ENCODE assay signal across 22 mouse cellular contexts in genomic region chr10:19321781-19322180, GRCm38 (mm10). TPM values are rescaled to one million over a fixed set of nuclear protein-coding genes. Genes with fewer than 3 reads are reported as not detected.
A peak's percentile ranks its signal among the peaks of the same experiment; 100 is the strongest.
DNase-seq lines count a peak whose midpoint lies in the region; ATAC-seq and TF ChIP-seq lines count a peak whose summit lies in the region.
"Had no signal": no experiment of that assay in that cellular context is flagged by ENCODE, and none has a peak within 500 bp of the region (broad histone marks: within the 10 kb centered on the region; RNA-seq: fewer than 3 reads in every experiment).

No protein-coding gene starts in this region.

- H3K9me3 ChIP-seq in intestine, embryonic 15.5 days: no peaks in the 10 kb centered on the region
- no peaks in the 10 kb centered on the region for H3K9me3 ChIP-seq in hindbrain, embryonic 10.5 days
- H3K9me3 ChIP-seq: embryonic facial prominence, embryonic 13.5 days; heart, embryonic 15.5 days; hindbrain, embryonic 12.5 days; liver, embryonic 15.5 days; midbrain, embryonic 10.5 days had no signal

- H3K36me3 ChIP-seq in thymus, adult 2 months (ENCODE audit: control insufficient read depth, insufficient read depth, low read length): no peaks in the 10 kb centered on the region
- H3K36me3 ChIP-seq in intestine, embryonic 15.5 days: no peaks in the 10 kb centered on the region
- H3K36me3 ChIP-seq in hindbrain, embryonic 10.5 days: no peaks in the 10 kb centered on the region
- H3K36me3 ChIP-seq: embryonic facial prominence, embryonic 13.5 days; heart, embryonic 15.5 days; hindbrain, embryonic 12.5 days; liver, embryonic 15.5 days; midbrain, embryonic 10.5 days had no signal

- H3K27me3 ChIP-seq in thymus, adult 2 months (ENCODE audit: control insufficient read depth, insufficient read depth, low read length): no peaks in the 10 kb centered on the region
- H3K27me3 ChIP-seq in intestine, embryonic 15.5 days (replicated peaks): no peaks in the 10 kb centered on the region
- peaks cover 23% of the 10 kb centered on the region for H3K27me3 ChIP-seq in hindbrain, embryonic 10.5 days (ENCODE audit: insufficient read depth, poor library complexity, severe bottlenecking)
- H3K27me3 ChIP-seq: embryonic facial prominence, embryonic 13.5 days; heart, embryonic 15.5 days; liver, embryonic 15.5 days had no signal

- H3K27ac ChIP-seq in thymus, adult 2 months (ENCODE audit: control insufficient read depth, insufficient read depth, low read length): peak overlapping the region; percentile 88
- H3K27ac ChIP-seq in intestine, embryonic 15.5 days: no peak overlapping the region
- H3K27ac ChIP-seq in hindbrain, embryonic 10.5 days: no peak overlapping the region
- H3K27ac ChIP-seq: embryonic facial prominence, embryonic 13.5 days; heart, embryonic 15.5 days; hindbrain, embryonic 12.5 days; liver, embryonic 15.5 days; midbrain, embryonic 10.5 days; stomach, postnatal 0 days had no signal

- TF ChIP-seq POLR2A in thymus, adult 2 months (IDR thresholded peaks at IDR 0.05; ENCODE audit: control insufficient read depth, extremely low read depth, insufficient read depth, low read length, poor library complexity): 0 out of 2 replicates have a peak, but pooled peaks have one; percentile 57

- peak; percentile 94 for ATAC-seq in inflammation-experienced regulatory T-cells, adult 6 months
- ATAC-seq in intestine, embryonic 15.5 days: no peak
- ATAC-seq: forebrain, embryonic 16.5 days had no signal

- DNase-seq in CD4-positive helper T cell, adult 2 months (ENCODE audit: low read depth, low spot score): peak; percentile 84
- peak; percentile 76 for DNase-seq in CD4-positive, CD25-positive, alpha-beta regulatory T cell, adult 2 months (ENCODE audit: low read depth, low spot score)
- peak; percentile 81 for DNase-seq in thymus, adult 2 months
- no peak for DNase-seq in adrenal gland, adult 8-10 months
- no peak for DNase-seq in hindbrain, embryonic 10.5 days (ENCODE audit: low spot score)
- DNase-seq: cerebellum, adult 9-11 months; heart, adult 11 months; kidney, adult 18-20 months; kidney, postnatal 14 days; lung, postnatal 14 days had no signal

- TF ChIP-seq CTCF in thymus, adult 2 months (IDR thresholded peaks at IDR 0.05; ENCODE audit: borderline replicate concordance, control insufficient read depth, extremely low read depth, insufficient read depth, low read length, poor library complexity): 0 out of 2 replicates have a peak, but pooled peaks have one; percentile 13

- 13% methylated on average over 2 of the region's 2 CpGs for WGBS in thymus, adult 2 months
- 75% methylated on average over 2 of the region's 2 CpGs for WGBS in intestine, embryonic 15.5 days
- WGBS in hindbrain, embryonic 10.5 days: 87% methylated on average over 2 of the region's 2 CpGs

- peaks cover 15% of the 10 kb centered on the region for H3K4me1 ChIP-seq in thymus, adult 2 months (replicated peaks; ENCODE audit: control insufficient read depth, insufficient read depth, low read length)
- H3K4me1 ChIP-seq in intestine, embryonic 15.5 days (replicated peaks): no peaks in the 10 kb centered on the region
- 0 out of 2 replicates have a peak, but pooled peaks cover 8% of the 10 kb centered on the region for H3K4me1 ChIP-seq in hindbrain, embryonic 10.5 days (replicated peaks)
- H3K4me1 ChIP-seq: embryonic facial prominence, embryonic 13.5 days; heart, embryonic 15.5 days; hindbrain, embryonic 12.5 days; liver, embryonic 15.5 days had no signal

- no peak overlapping the region for H3K9ac ChIP-seq in intestine, embryonic 15.5 days
- H3K9ac ChIP-seq: embryonic facial prominence, embryonic 13.5 days; heart, embryonic 15.5 days; hindbrain, embryonic 12.5 days; liver, embryonic 15.5 days had no signal

- no peak overlapping the region for H3K4me2 ChIP-seq in intestine, embryonic 15.5 days (replicated peaks)
- H3K4me2 ChIP-seq: embryonic facial prominence, embryonic 13.5 days; heart, embryonic 15.5 days; hindbrain, embryonic 12.5 days; liver, embryonic 15.5 days had no signal

- peak overlapping the region; percentile 11 for H3K4me3 ChIP-seq in thymus, adult 2 months (ENCODE audit: control insufficient read depth, insufficient read depth, low read length)
- no peak overlapping the region for H3K4me3 ChIP-seq in intestine, embryonic 15.5 days (replicated peaks)
- no peak overlapping the region for H3K4me3 ChIP-seq in hindbrain, embryonic 10.5 days
- H3K4me3 ChIP-seq: embryonic facial prominence, embryonic 13.5 days; heart, embryonic 15.5 days; hindbrain, embryonic 12.5 days; liver, embryonic 15.5 days; midbrain, embryonic 10.5 days had no signal

RNA-seq across cellular contexts. Expression of gene Olig3, which starts 34.6 kb away (rescaled TPM):
- not detected for polyA plus RNA-seq in inflammation-experienced regulatory T-cells, adult 6 months (2017; shearing (Covaris generic))
- 3.9 and 4.3 TPM in 2 replicates for polyA plus RNA-seq in thymus, adult 2 months (2012; rRNA removed)
- total RNA-seq in adrenal gland, adult 8-10 months (2022): not detected
- polyA plus RNA-seq in intestine, embryonic 15.5 days (2015; fragmentation: Nextera tagmentation; extraction: Ambion mirVana): not detected in 2 replicates
- polyA plus RNA-seq in hindbrain, embryonic 10.5 days (2016; fragmentation: Nextera tagmentation; extraction: Ambion mirVana): 82.0 and 99.1 TPM in 2 replicates
- total RNA-seq: adrenal gland, postnatal 36 days; left cerebral cortex, postnatal 10 days had no signal
- polyA plus RNA-seq: heart, embryonic 15.5 days; limb, embryonic 14.5 days; liver, embryonic 15.5 days; stomach, postnatal 0 days had no signal

Comparison
In these comparisons a context has a peak if more than half of its experiments do, and no peak if none do; other contexts are left out.
1. DNase-seq: peak in CD4-positive helper T cell, adult 2 months (single experiment), CD4-positive, CD25-positive, alpha-beta regulatory T cell, adult 2 months (single experiment) and thymus, adult 2 months (single experiment); none in adrenal gland, adult 8-10 months (single experiment) and hindbrain, embryonic 10.5 days (single experiment).
2. RNA of gene Olig3, which starts 34.6 kb away (polyA plus RNA-seq): 82.0 to 99.1 TPM in hindbrain, embryonic 10.5 days; 3.9 to 4.3 TPM in thymus, adult 2 months, not detected in intestine, embryonic 15.5 days and not detected in inflammation-experienced regulatory T-cells, adult 6 months; every median in the first group is over 10 times any median in the second.